ENCODE assay signal across 8 mouse cellular contexts in the genomic region with DNA sequence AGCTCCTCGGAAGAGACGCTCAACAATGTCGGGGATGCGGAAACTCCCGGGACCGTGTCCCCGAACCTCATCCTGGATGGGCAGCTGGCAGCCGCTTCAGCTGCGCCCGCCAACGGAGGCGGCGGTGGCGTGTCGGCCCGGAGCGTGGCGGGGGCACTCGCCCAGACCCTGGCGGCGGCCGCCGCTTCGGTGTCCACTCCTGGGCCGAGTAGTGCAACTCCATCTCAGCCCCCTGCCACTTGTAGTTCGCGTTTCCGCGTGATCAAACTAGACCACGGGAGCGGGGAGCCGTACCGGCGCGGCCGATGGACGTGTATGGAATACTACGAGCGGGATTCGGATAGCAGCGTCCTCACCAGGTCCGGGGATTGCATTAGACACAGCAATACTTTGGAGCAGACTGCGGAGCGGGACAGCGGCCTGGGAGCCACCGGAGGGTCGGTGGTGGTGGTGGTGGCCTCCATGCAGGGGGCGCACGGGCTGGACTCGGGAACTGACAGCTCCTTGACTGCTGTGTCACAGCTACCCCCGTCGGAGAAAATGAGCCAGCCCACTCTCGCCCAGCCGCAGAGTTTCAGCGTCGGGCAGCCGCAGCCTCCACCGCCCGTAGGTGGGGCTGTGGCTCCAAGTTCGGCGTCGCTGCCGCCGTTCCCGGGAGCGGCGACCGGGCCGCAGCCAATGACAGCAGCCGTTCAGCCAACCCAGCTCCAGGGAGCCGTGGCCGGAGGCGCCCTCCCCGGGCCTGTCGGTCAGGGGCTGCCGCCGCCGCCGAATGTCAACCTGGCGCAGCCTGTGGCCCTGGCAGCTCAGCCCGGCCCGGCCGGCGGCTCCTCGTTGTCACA. TPM values are rescaled to one million over a fixed set of nuclear protein-coding genes. Genes with fewer than 3 reads are reported as not detected.
A peak's percentile ranks its signal among the peaks of the same experiment; 100 is the strongest.
DNase-seq lines count a peak whose midpoint lies in the region; ATAC-seq and TF ChIP-seq lines count a peak whose summit lies in the region.

No protein-coding gene starts in this region.

- TF ChIP-seq POLR2A in brain, embryonic 14.5 days (IDR thresholded peaks at IDR 0.05; ENCODE audit: borderline replicate concordance, extremely low read depth, insufficient read depth, insufficient read length, poor library complexity, severe bottlenecking), result no peak

- H3K9me3 ChIP-seq in erythroblast, embryonic 14.5 days (ENCODE audit: control insufficient read depth, low read length), result no peaks in the 10 kb centered on the region
- H3K9me3 ChIP-seq in heart, embryonic 13.5 days, result no peaks in the 10 kb centered on the region
- H3K9me3 ChIP-seq in liver, embryonic 14.5 days (ENCODE audit: control insufficient read depth, low read length), result no peaks in the 10 kb centered on the region
- no peaks in the 10 kb centered on the region for H3K9me3 ChIP-seq in stomach, embryonic 15.5 days

- H3K4me2 ChIP-seq in heart, embryonic 13.5 days, result peak overlapping the region; percentile 88
- H3K4me2 ChIP-seq in liver, embryonic 14.5 days (ENCODE audit: low read depth), result peak overlapping the region; percentile 83
- H3K4me2 ChIP-seq in stomach, embryonic 15.5 days, result peak overlapping the region; percentile 91

- 0 out of 2 replicates have a peak, but pooled peaks have one; percentile 18 for TF ChIP-seq EP300 in liver, embryonic 14.5 days (IDR thresholded peaks at IDR 0.05; ENCODE audit: low read depth)

- H3K4me3 ChIP-seq in erythroblast, embryonic 14.5 days (replicated peaks), result peak overlapping the region; percentile 99
- H3K4me3 ChIP-seq in heart, embryonic 13.5 days, result peak overlapping the region; percentile 78
- H3K4me3 ChIP-seq in liver, embryonic 14.5 days (ENCODE audit: insufficient read depth in 1 of 2, low read depth in 2 of 2, low read length in 2 of 2), result peak overlapping the region; percentile 76 to 94
- H3K4me3 ChIP-seq in stomach, embryonic 15.5 days (replicated peaks), result peak overlapping the region; percentile 86

- peaks cover 17% of the 10 kb centered on the region for H3K36me3 ChIP-seq in erythroblast, embryonic 14.5 days (ENCODE audit: control insufficient read depth)
- peaks cover 12% of the 10 kb centered on the region for H3K36me3 ChIP-seq in heart, embryonic 13.5 days
- H3K36me3 ChIP-seq in liver, embryonic 14.5 days (replicated peaks; ENCODE audit: control insufficient read depth, insufficient read depth, low read depth), result no peaks in the 10 kb centered on the region
- no peaks in the 10 kb centered on the region for H3K36me3 ChIP-seq in stomach, embryonic 15.5 days

- peak; percentile 46; the same call in 1 of the 2 replicates for TF ChIP-seq CTCF in brain, embryonic 14.5 days (IDR thresholded peaks at IDR 0.05; ENCODE audit: borderline replicate concordance, extremely low read depth, insufficient read depth, insufficient read length)
- peak; percentile 79 for TF ChIP-seq CTCF in liver, embryonic 14.5 days (IDR thresholded peaks at IDR 0.05; ENCODE audit: low read depth)

- peak; percentile 84 for DNase-seq in CD4-positive helper T cell, adult 2 months (ENCODE audit: low read depth, low spot score)
- DNase-seq in brain, embryonic 14.5 days (ENCODE audit: low read depth), result peak; percentile 94
- DNase-seq in kidney, postnatal 10 days, result peak; percentile 85
- peak; percentile 76 to 83 (median 77) for DNase-seq in liver, embryonic 14.5 days (ENCODE audit: low read depth in 3 of 3, low spot score in 3 of 3)
- peak; percentile 86 for DNase-seq in neural tube, embryonic 10.5 days (ENCODE audit: extremely low spot score, low spot score)

- peak; percentile 73 for ATAC-seq in heart, embryonic 13.5 days (ENCODE audit: extremely low read depth, insufficient number of reproducible peaks, low FRiP score, low TSS enrichment)
- peak; percentile 76 for ATAC-seq in liver, embryonic 14.5 days (ENCODE audit: insufficient read depth)
- ATAC-seq in stomach, embryonic 15.5 days (ENCODE audit: insufficient read depth, low FRiP score, low read depth), result peak; percentile 71

- peaks cover 43% of the 10 kb centered on the region for H3K4me1 ChIP-seq in erythroblast, embryonic 14.5 days (ENCODE audit: control insufficient read depth)
- peaks cover 8% of the 10 kb centered on the region for H3K4me1 ChIP-seq in heart, embryonic 13.5 days
- peaks cover 3 to 4% of the 10 kb centered on the region in 2 experiments; a peak in 3 of 4 replicates for H3K4me1 ChIP-seq in liver, embryonic 14.5 days (replicated peaks; ENCODE audit: control insufficient read depth in 2 of 2, insufficient read depth in 2 of 2, low read length in 1 of 2)
- H3K4me1 ChIP-seq in stomach, embryonic 15.5 days, result no peaks in the 10 kb centered on the region

- under 1% methylated on average over 84 of the region's 85 CpGs for WGBS in heart, embryonic 13.5 days
- WGBS in liver, embryonic 14.5 days (ENCODE audit: insufficient replicate concordance), result under 1% methylated on average over 84 of the region's 85 CpGs
- under 1% methylated on average over 84 of the region's 85 CpGs for WGBS in stomach, embryonic 15.5 days

- H3K9ac ChIP-seq in heart, embryonic 13.5 days, result peak overlapping the region; percentile 100
- peak overlapping the region; percentile 89 for H3K9ac ChIP-seq in liver, embryonic 14.5 days (replicated peaks)
- H3K9ac ChIP-seq in stomach, embryonic 15.5 days, result peak overlapping the region; percentile 96

- no peaks in the 10 kb centered on the region for H3K27me3 ChIP-seq in erythroblast, embryonic 14.5 days (ENCODE audit: control insufficient read depth)
- H3K27me3 ChIP-seq in heart, embryonic 13.5 days (replicated peaks), result no peaks in the 10 kb centered on the region
- H3K27me3 ChIP-seq in liver, embryonic 14.5 days (ENCODE audit: control insufficient read depth, insufficient read depth, low read length), result no peaks in the 10 kb centered on the region
- H3K27me3 ChIP-seq in stomach, embryonic 15.5 days (replicated peaks), result no peaks in the 10 kb centered on the region

- peak overlapping the region; percentile 100 for H3K27ac ChIP-seq in heart, embryonic 13.5 days (replicated peaks)
- peak overlapping the region; percentile 88 for H3K27ac ChIP-seq in liver, embryonic 14.5 days
- H3K27ac ChIP-seq in stomach, embryonic 15.5 days, result peak overlapping the region; percentile 98

RNA-seq across cellular contexts. Expression of gene Tsc22d2, which starts 1.6 kb away (rescaled TPM):
- polyA plus RNA-seq in brain, embryonic 14.5 days (2012; rRNA removed), result 14.0 and 19.6 TPM in 2 replicates
- 1.3 and 1.8 TPM in 2 replicates for polyA plus RNA-seq in erythroblast, embryonic 14.5 days (2012)
- 10.6 and 10.9 TPM in 2 replicates for polyA plus RNA-seq in heart, embryonic 13.5 days (2015; fragmentation: Nextera tagmentation; extraction: Ambion mirVana)
- polyA plus RNA-seq in liver, embryonic 14.5 days (2012; rRNA removed), result 4.3 TPM in 2 replicates
- 4.1 and 4.3 TPM in 2 replicates for polyA plus RNA-seq in liver, embryonic 14.5 days (2014; fragmentation: Nextera tagmentation; extraction: Ambion mirVana)
- polyA plus RNA-seq in stomach, embryonic 15.5 days (2015; fragmentation: Nextera tagmentation; extraction: Ambion mirVana), result 10.5 and 11.0 TPM in 2 replicates

Comparison
In these comparisons a context has a peak if more than half of its experiments do, and no peak if none do; other contexts are left out.
1. Peak in every context shown above with its lines: DNase-seq, ATAC-seq, H3K4me3 ChIP-seq and H3K27ac ChIP-seq.